Mouse (Mus musculus) CD8-positive naive resting alpha-beta T cell, adult 2 months (primary cell): ENCODE data around the gene Olfr19.
"Not testable (repeated sequence)": the region's sequence is repeated elsewhere in the genome, so short reads cannot be mapped to it uniquely, and the experiment has no call there.

Experiments used
- DNase-seq, 2 experiments: peaks; one replicate each; pipeline ENCODE4 v3.0.0; 2022; ENCODE audit warnings: low read depth in 2 of 2, low spot score in 2 of 2

The Olfr19 gene

DNA sequence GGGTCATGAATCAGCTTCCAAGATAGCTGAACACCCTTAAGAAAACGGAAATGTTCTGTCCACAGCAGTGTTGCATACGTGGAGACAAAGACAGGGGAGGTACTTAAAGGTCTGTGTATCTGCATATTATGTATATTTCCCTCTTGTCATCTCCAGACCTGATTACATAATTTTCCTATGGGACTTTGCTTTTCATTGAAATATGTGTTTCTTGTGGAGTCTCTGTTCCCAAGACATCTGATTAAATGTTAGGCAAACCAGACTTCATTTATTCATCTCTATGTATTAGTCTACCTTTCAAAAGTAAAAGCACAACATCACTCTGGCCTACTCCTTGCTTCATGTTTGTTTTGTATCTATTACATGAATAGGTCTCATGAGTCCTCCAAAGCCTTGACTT, at the start of gene Olfr19:
Gene Olfr19, minus strand, starts transcription at position 101 of the 400 bp plus-strand sequence.
- no peak for DNase-seq

DNA sequence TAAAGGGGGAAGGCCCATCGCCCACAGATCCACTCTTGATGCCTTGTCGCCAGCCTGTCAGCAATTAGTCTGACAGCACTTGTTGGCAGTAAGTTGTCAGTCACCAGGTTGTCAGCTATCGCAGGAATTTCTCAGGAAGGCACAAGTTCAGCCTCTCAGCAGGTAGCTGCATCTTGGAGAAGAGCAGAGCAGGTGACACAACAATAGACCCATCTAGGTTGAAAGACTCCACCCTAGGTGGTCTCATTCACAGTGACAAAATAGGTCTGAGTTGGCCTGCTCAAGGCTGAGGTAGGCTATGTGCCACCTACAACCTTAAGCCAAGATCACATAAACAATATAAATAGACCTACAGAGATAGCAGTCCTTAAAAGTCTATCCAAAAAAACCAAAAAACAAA, 8.8 kb upstream of the Olfr19 start:
- no peak for DNase-seq

GRCm38 (mm10) chr16:16684053-16684452, 7.8 kb upstream of the Olfr19 start:
- no peak for DNase-seq

GRCm38 (mm10) chr16:16664994-16665393, 11.2 kb downstream of the Olfr19 start:
- DNase-seq = no peak

GRCm38 (mm10) chr16:16664516-16664915, 11.7 kb downstream of the Olfr19 start:
- not testable (repeated sequence) for DNase-seq

DNA sequence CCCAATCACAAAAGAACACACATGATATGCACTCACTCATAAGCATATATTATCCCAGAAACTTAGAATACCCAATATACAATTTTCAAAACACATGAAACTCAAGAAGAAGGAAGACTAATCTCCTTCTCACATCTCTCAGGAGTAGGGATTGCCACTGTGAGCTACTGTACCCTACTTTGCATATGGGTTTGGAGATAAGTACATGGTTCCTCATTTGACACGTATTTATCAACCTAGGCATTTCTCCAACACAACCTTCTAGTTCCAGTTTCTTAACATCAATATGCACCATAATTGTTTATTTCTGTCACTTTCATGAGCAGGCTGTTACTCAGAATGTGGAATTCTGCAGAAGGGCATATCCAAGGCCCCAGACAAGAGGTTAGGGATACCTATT, 31.1 kb downstream of the Olfr19 start:
- DNase-seq = no peak

- DNase-seq = no peak
These were observed 42.5 kb downstream of the Olfr19 start for GRCm38 (mm10) chr16:16633730-16634129.
